Mouse (Mus musculus) erythroblast, embryonic 14.5 days (primary cell): ENCODE measurements around the gene Wdr54. TPM values are rescaled to one million over a fixed set of nuclear protein-coding genes. Genes with fewer than 3 reads are reported as not detected.
"Not testable (repeated sequence)": the region's sequence is repeated elsewhere in the genome, so short reads cannot be mapped to it uniquely, and the experiment has no call there.

ENCODE experiments used
- H3K27me3 ChIP-seq: 2 replicates; pipeline ENCODE4 v1.6.1; 2012; ENCODE audit warnings: inconsistent platforms; ENCODE audit not compliant: control insufficient read depth
- H3K36me3 ChIP-seq: 2 replicates; pipeline ENCODE4 v1.6.1; 2012; ENCODE audit warnings: mild to moderate bottlenecking, inconsistent platforms; ENCODE audit not compliant: control insufficient read depth
- H3K4me1 ChIP-seq: 2 replicates; pipeline ENCODE4 v1.6.1; 2012; ENCODE audit warnings: inconsistent platforms; ENCODE audit not compliant: control insufficient read depth
- H3K4me3 ChIP-seq: replicated peaks from 2 replicates; pipeline ENCODE3; 2012; ENCODE audit warnings: moderate library complexity, mild to moderate bottlenecking, inconsistent platforms
- H3K9me3 ChIP-seq: 2 replicates; pipeline ENCODE4 v1.6.1; 2012; ENCODE audit warnings: low read length, inconsistent platforms, mixed read lengths; ENCODE audit not compliant: control insufficient read depth
- GATA1 ChIP-seq: IDR thresholded peaks from 2 replicates; pipeline ENCODE4 v1.6.1; 2012; ENCODE audit warnings: low read length, inconsistent platforms, mixed read lengths
- TAL1 ChIP-seq: IDR thresholded peaks from 3 replicates; pipeline ENCODE4 v1.6.1; 2012; ENCODE audit warnings: low read length, inconsistent platforms, mixed read lengths
- polyA plus RNA-seq: library from polyadenylated mRNA; stranded (reverse); fragments of >175 nt; gene quantifications from 2 replicates; pipeline ENCODE4 v1.2.3, GENCODE M21; 2012

Wdr54 gene
- polyA plus RNA-seq, 1 experiment: 0.01 TPM

DNA sequence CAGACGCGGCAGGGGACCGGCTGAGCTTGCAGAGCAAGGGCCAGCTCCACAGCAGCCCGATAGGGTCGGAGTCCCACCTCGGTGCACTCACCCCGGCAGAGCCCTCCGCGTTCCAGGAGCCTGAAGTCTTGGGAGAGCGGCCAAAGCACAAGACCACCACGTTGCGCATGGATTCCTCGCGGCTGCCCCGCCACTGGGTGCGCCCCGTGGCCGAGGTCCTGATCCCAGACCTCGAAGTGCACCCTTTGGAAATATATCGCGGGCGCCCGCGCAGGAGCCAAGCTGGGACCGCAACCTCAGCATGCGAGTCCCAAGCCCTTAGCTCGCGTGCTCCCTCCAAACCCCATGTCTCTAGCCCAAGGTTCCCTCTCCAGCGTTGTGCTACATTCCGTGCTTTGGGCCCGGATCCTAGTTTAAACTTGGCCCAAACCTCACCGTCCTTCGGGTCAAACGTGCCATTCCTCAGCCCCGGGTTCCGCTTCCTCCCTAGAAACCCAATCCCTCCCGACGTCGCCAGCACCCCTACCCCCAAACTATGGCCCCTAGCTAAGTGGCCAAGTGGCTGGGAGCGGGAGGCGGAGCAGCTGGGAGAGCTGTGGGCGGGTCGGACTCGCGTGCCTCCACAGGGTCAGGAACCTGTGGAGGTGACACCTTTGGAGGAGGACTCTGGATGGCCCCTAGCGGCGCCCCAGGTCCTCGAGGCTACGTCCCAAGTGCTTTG lies 5.9 kb upstream of the Wdr54 start:
- peaks cover 7% of the 10 kb centered on the region; the same call in 1 of the 2 replicates for H3K9me3 ChIP-seq
- peaks cover 30% of the 10 kb centered on the region for H3K4me1 ChIP-seq
- TF ChIP-seq GATA1: no peak
- TF ChIP-seq TAL1: no peak
- peaks cover 50% of the 10 kb centered on the region for H3K27me3 ChIP-seq
- peak overlapping the region; percentile 39 for H3K4me3 ChIP-seq
- no peaks in the 10 kb centered on the region for H3K36me3 ChIP-seq

DNA sequence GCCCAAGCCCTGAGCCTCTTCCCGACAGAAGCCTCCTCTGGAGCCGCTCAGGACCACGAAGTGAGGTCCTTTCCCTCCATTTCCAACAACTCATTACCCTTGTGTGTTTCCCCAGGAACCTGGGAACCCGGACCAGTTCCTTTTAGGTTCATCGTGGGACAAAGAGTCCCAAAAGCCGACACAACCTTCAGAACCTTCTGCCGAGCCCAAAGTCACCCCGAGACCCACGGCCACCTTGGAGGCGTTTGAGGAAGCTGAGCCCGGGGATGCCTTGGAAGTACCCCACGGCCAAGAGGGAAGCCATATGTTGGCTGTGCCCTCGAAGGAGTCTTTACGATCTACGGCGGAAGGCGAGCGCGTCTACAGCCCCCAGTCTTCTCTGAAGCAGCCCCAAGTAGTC lies 5.2 kb upstream of the Wdr54 start:
- no peak for TF ChIP-seq TAL1
- TF ChIP-seq GATA1: no peak
- no peak overlapping the region for H3K4me3 ChIP-seq
- peaks cover 7% of the 10 kb centered on the region; the same call in 1 of the 2 replicates for H3K9me3 ChIP-seq
- peaks cover 55% of the 10 kb centered on the region for H3K27me3 ChIP-seq
- H3K36me3 ChIP-seq: no peaks in the 10 kb centered on the region
- peaks cover 28% of the 10 kb centered on the region for H3K4me1 ChIP-seq

DNA sequence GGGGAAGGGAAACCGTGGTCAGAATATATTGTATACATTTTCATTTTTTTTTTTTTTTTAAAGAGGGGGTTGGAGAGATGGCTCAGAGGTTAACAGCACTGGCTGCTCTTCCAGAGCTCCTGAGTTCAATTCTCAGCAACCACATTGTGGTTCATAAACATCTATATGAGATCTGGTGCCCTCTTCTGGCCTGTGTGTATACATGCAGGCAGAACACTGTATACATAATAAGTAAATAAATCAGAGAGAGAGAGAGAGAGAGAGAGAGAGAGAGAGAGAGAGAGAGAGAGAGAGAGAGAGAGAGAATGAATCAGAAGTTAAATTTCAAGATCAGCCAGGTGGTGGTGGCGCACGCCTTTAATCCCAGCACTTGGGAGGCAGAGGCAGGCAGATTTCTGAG lies 3.3 kb upstream of the Wdr54 start:
- Histone ChIP-seq H3K27me3 (peaks cover 74% of the 10 kb centered on the region), H3K4me1 (peaks cover 26% of the 10 kb centered on the region)
- not testable (repeated sequence) for H3K4me3 ChIP-seq, H3K9me3 ChIP-seq, H3K36me3 ChIP-seq

DNA sequence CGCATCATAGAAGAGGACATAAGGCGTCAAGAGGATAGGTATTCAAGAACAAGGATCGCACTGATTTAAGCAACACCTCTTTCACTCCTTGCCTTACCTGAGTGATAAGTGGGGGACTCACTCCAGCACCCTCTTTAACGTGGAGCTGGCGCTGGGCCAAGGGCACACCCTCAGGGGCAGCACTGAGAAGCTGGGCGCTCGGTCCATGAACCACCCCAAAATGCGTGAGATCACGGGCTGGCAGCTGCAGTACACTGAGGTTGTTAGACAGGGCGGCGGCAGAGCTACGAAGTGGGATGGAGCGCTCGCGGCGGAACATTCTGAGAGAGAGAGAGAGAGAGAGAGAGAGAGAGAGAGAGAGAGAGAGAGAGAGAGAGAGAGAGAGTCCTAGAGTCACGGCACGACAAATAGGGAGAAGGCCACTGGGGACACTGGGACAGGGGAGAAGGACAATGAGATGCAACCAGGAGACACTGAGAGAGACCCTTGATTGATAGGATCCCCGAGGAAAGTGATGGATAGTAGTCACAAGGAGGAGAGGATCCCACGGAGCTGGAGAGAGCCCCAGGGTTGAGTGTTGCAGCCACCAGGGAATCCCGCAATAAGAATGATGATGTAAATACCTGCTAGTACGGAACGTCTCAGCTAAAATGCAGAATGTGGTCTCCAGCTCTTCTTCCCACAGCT lies 502 bp downstream of the Wdr54 start:
- Histone ChIP-seq H3K9me3 (no peaks in the 10 kb centered on the region), H3K27me3 (peaks cover 57% of the 10 kb centered on the region), H3K4me1 (peaks cover 14% of the 10 kb centered on the region), H3K36me3 (peaks cover 3% of the 10 kb centered on the region; the same call in 1 of the 2 replicates), H3K4me3 (peak overlapping the region; percentile 60)
- TF ChIP-seq GATA1 (no peak), TAL1 (no peak)

DNA sequence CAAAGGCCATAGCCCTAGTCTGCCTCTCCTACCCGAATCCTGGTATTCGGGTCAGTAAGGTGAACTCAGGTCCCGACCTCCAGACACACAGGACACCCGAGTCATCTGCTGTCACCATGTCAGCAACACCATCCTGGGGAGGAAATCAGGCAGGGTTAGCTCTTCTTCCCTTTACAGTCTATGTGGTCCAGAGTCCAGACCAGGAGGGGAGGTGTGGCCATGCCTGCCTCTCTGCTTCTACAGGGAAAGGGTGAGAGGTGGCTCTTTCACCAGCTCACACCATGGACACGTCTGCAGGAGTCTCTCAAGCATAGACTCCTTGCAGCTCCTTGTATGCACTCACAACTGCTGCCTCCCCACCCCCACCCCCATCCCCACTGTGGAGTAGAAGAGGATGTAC lies 2.7 kb downstream of the Wdr54 start:
- Histone ChIP-seq H3K4me3 (no peak overlapping the region), H3K9me3 (no peaks in the 10 kb centered on the region), H3K36me3 (peaks cover 7% of the 10 kb centered on the region; the same call in 1 of the 2 replicates), H3K27me3 (peaks cover 47% of the 10 kb centered on the region), H3K4me1 (peaks cover 14% of the 10 kb centered on the region)
- TF ChIP-seq GATA1 (no peak), TAL1 (no peak)

DNA sequence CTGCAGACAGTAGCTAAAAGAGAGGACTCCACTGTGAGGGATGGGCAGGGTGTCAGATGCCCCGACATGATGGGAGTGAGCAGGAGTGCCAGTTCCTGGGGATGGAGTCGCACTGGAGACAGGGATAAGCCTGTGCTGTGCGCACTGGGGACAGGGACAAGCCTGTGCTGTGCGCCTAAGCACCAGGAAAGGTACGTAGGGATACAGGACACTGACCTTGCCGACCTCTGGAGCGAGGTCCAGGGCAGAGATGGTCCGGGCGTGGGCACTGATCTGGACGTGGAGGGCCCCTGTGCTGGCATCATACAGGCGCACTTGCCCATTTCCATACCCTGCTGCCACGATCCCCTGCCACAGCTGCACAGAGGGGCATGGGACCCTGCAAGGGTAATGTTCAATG lies 3.2 kb downstream of the Wdr54 start:
- peaks cover 47% of the 10 kb centered on the region for H3K27me3 ChIP-seq
- H3K36me3 ChIP-seq: peaks cover 9% of the 10 kb centered on the region; the same call in 1 of the 2 replicates
- TF ChIP-seq TAL1 (no peak), GATA1 (no peak)

DNA sequence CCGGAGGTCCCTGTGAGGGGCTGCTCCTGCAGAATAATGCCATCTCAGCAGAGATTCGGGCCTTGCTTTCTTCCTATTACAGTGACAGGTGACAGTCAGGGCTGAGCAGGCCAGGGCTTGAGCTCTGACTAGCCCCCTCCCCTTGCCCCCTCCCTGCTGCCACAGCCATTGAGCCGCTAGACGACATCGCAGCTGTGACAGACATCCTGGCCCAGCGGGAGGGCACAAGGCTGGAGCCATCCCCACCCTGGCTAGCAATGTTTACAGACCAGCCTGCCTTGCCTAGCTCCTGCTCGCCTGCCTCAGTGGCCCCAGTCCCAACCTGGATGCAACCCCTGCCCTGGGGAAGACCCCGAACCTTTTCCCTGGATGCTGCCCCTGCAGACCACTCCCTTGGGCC lies 4.5 kb downstream of the Wdr54 start:
- Histone ChIP-seq H3K9me3 (no peaks in the 10 kb centered on the region), H3K27me3 (peaks cover 43% of the 10 kb centered on the region), H3K4me1 (peaks cover 14% of the 10 kb centered on the region), H3K4me3 (no peak overlapping the region), H3K36me3 (peaks cover 10% of the 10 kb centered on the region; the same call in 1 of the 2 replicates)
- no peak for TF ChIP-seq GATA1
- TF ChIP-seq TAL1: no peak

More for the DNA sequence above, 3.2 kb downstream of the Wdr54 start:
- Histone ChIP-seq H3K4me1 (peaks cover 14% of the 10 kb centered on the region), H3K9me3 (no peaks in the 10 kb centered on the region), H3K4me3 (no peak overlapping the region)

DNA sequence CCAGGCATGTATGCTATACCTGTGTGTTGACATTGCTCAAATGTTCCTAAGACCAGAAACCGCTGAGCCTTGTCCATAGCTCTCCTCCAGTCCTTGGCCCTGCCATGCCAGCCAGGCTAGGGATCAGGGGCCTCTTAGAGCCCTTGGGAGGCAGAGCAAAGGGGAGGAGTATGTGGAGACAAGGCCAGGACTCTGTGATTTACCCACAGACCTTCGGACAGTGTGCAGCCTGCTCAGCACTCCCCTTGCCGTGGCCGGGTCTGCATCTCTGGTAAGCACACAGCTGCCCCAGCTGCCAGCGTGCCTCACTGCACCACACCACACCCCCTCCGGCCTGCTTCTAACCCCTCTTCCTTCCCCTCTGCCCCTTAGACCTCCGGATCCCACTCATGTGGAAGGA lies 8.9 kb downstream of the Wdr54 start:
- TF ChIP-seq GATA1: no peak
- no peak for TF ChIP-seq TAL1
- Histone ChIP-seq H3K9me3 (no peaks in the 10 kb centered on the region), H3K4me3 (no peak overlapping the region), H3K4me1 (peaks cover 3% of the 10 kb centered on the region), H3K36me3 (peaks cover 10% of the 10 kb centered on the region; the same call in 1 of the 2 replicates), H3K27me3 (peaks cover 22% of the 10 kb centered on the region)

DNA sequence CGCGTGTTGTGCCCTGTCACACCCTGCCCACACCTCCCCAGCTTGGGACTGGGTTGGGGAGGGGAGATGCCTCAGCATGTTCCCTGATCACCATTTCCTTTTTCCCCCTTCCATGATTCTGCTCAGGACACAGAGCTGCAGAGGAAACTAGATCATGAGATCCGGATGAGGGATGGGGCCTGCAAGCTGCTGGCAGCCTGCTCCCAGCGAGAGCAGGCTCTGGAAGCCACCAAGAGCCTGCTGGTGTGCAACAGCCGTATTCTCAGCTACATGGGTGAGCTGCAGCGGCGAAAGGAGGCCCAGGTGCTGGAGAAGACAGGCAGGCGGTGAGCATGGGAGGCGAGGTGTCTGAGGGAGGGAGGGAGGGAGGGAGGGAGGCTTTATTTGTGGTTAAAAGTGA lies 10.4 kb downstream of the Wdr54 start:
- Histone ChIP-seq H3K36me3 (peaks cover 7% of the 10 kb centered on the region; the same call in 1 of the 2 replicates), H3K9me3 (no peaks in the 10 kb centered on the region), H3K27me3 (peaks cover 33% of the 10 kb centered on the region), H3K4me3 (no peak overlapping the region), H3K4me1 (peaks cover 3% of the 10 kb centered on the region)
- no peak for TF ChIP-seq TAL1
- no peak for TF ChIP-seq GATA1
